Mouse (Mus musculus) CH12.LX (cell line): ENCODE results near the gene Card11.

Experiments
- CHD1 ChIP-seq: IDR thresholded peaks from 2 replicates; pipeline ENCODE4 v1.6.1; 2012; ENCODE audit warnings: low read depth, low read length, improper control_type of control experiment, inconsistent platforms
- CTCF ChIP-seq, 2 experiments: IDR thresholded peaks in 1 of 2; conservative IDR thresholded peaks in 1 of 2; 2 replicates each; pipeline ENCODE4 v1.5.1; 2011 to 2012; ENCODE audit warnings: low read depth in 2 of 2, low read length in 2 of 2, improper control_type of control experiment in 1 of 2, inconsistent platforms in 1 of 2, mild to moderate bottlenecking in 1 of 2, moderate library complexity in 1 of 2
- MAX ChIP-seq: IDR thresholded peaks from 2 replicates; pipeline ENCODE4 v1.6.1; 2011; ENCODE audit warnings: low read length, improper control_type of control experiment
- NELFE ChIP-seq: IDR thresholded peaks from 2 replicates; pipeline ENCODE4 v1.6.1; 2011; ENCODE audit warnings: low read depth, low read length, improper control_type of control experiment
- POLR2A ChIP-seq: IDR thresholded peaks from 2 replicates; pipeline ENCODE4 v1.6.1; 2011; ENCODE audit warnings: low read depth, mild to moderate bottlenecking, improper control_type of control experiment, low read length

DNA sequence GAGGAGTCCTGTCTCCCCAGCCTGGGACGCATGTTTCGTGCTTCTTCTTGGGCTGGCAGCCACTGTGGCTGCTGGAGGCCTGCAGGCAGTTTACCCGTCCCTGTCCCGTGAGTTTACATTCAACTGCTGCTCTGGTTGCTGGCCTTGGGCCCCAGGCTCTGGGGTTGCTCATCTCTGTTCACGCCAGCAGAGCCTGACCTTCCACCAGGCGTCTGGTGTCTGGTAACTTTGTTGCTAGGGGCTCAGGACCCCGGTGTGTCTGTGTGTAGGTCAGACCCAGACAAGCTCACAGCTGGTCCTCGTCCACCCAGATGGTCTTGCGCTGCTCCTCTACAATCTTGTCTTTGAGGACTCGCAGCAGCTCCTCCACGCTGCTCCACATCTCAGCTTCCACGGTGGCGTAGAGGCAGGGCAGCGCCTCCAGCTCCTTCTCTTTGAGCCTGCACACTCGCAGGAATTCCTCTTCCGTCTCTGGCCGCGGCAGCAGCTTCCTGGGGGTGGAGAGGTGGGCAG lies 127.3 kb downstream of the Card11 start:
- TF ChIP-seq MAX = no peak
- TF ChIP-seq NELFE = no peak
- no peak for TF ChIP-seq POLR2A
- no peak for TF ChIP-seq CTCF (conservative IDR thresholded peaks at IDR 0.05 in 1 of 2, IDR thresholded peaks at IDR 0.05 in 1 of 2; ENCODE audit: low read depth in 2 of 2, low read length in 2 of 2)
- no peak for TF ChIP-seq CHD1
